Mouse (Mus musculus) liver, embryonic 14.5 days (tissue): ENCODE measurements around the gene Wdr4. TPM values are rescaled to one million over a fixed set of nuclear protein-coding genes. Genes with fewer than 3 reads are reported as not detected.
A peak's percentile ranks its signal among the peaks of the same experiment; 100 is the strongest.

ENCODE experiments used
- ATAC-seq: fragments of 200-750 bp; cut with Nextera tagmentation; 2 replicates; pipeline ENCODE4 v1.8.0; 2017; ENCODE audit warnings: moderate number of reproducible peaks, mild to moderate bottlenecking, moderate library complexity; ENCODE audit not compliant: insufficient read depth
- DNase-seq, 3 experiments: peaks; one replicate each; pipeline ENCODE4 v3.0.0-alpha.2; 2012 to 2013; ENCODE audit warnings: low read depth in 3 of 3, low spot score in 3 of 3
- H3K27ac ChIP-seq: fragments of 300-500 bp; sonication (generic); 2 replicates; pipeline ENCODE4 v1.5.1; 2014; ENCODE audit warnings: moderate library complexity, mild to moderate bottlenecking, control low read depth, inconsistent platforms
- H3K27me3 ChIP-seq: fragments of 300-500 bp; sonication (generic); 2 replicates; pipeline ENCODE4 v1.6.1; 2014; ENCODE audit warnings: mild to moderate bottlenecking, low read length, moderate library complexity; ENCODE audit not compliant: control insufficient read depth, insufficient read depth
- H3K36me3 ChIP-seq: fragments of 300-500 bp; sonication (generic); replicated peaks from 2 replicates; pipeline ENCODE4 v1.6.1; 2014; ENCODE audit warnings: low read depth; ENCODE audit not compliant: control insufficient read depth, insufficient read depth
- H3K4me1 ChIP-seq, 2 experiments: fragments of 200-500 bp in 1 of 2; fragments of 300-500 bp in 1 of 2; sonication (generic) in 1 of 2; replicated peaks; 2 replicates each; pipeline ENCODE4 v1.6.1; 2012 to 2014; ENCODE audit warnings: antibody characterized with exemption in 1 of 2, inconsistent platforms in 1 of 2, low read length in 1 of 2; ENCODE audit not compliant: control insufficient read depth in 2 of 2, insufficient read depth in 2 of 2
- H3K4me2 ChIP-seq: fragments of 300-500 bp; sonication (generic); 2 replicates; pipeline ENCODE4 v1.6.1; 2014; ENCODE audit warnings: low read depth, mild to moderate bottlenecking, control low read depth, moderate library complexity
- H3K4me3 ChIP-seq, 2 experiments: fragments of 200-500 bp in 1 of 2; fragments of 300-500 bp in 1 of 2; sonication (generic) in 1 of 2; 2 replicates each; pipeline ENCODE4 v1.5.1; 2012 to 2014; ENCODE audit warnings: low read depth in 2 of 2, low read length in 2 of 2, mild to moderate bottlenecking in 2 of 2, control low read depth in 1 of 2, inconsistent platforms in 1 of 2, moderate library complexity in 1 of 2; ENCODE audit not compliant: insufficient read depth in 1 of 2
- H3K9ac ChIP-seq: fragments of 300-500 bp; sonication (generic); replicated peaks from 2 replicates; pipeline ENCODE4 v1.6.1; 2014; ENCODE audit warnings: mild to moderate bottlenecking, control low read depth, moderate library complexity
- H3K9me3 ChIP-seq: fragments of 300-500 bp; sonication (generic); 2 replicates; pipeline ENCODE4 v1.6.1; 2016; ENCODE audit warnings: low read length, mixed read lengths; ENCODE audit not compliant: control insufficient read depth
- CTCF ChIP-seq: IDR thresholded peaks from 2 replicates; pipeline ENCODE4 v1.5.1; 2016; ENCODE audit warnings: antibody characterized with exemption, low read depth, control low read depth
- EP300 ChIP-seq: IDR thresholded peaks from 2 replicates; pipeline ENCODE4 v1.6.1; 2016; ENCODE audit warnings: antibody characterized with exemption, low read depth
- WGBS: fragments of 180-500 bp; shearing (Covaris S2); extraction: QIAGEN DNeasy Blood & Tissue Kit; methylation state at CpG from one replicate; pipeline ENCODE4 v1.1.7; 2014; ENCODE audit not compliant: insufficient replicate concordance; 5-methylcytosine and 5-hydroxymethylcytosine counted together
- polyA plus RNA-seq, 2 experiments: library from polyadenylated mRNA; depleted of rRNA in 1 of 2; stranded (reverse) in 1 of 2; unstranded in 1 of 2; fragments of >200 nt; fragmentation: Nextera tagmentation in 1 of 2; extraction: Ambion mirVana in 1 of 2; gene quantifications; 2 replicates each; pipeline versions ENCODE4 v1.2.1 to v1.2.3; 2012 to 2014

Gene Wdr4
- polyA plus RNA-seq, 2 experiments = 14.1 to 21.1 TPM

DNA sequence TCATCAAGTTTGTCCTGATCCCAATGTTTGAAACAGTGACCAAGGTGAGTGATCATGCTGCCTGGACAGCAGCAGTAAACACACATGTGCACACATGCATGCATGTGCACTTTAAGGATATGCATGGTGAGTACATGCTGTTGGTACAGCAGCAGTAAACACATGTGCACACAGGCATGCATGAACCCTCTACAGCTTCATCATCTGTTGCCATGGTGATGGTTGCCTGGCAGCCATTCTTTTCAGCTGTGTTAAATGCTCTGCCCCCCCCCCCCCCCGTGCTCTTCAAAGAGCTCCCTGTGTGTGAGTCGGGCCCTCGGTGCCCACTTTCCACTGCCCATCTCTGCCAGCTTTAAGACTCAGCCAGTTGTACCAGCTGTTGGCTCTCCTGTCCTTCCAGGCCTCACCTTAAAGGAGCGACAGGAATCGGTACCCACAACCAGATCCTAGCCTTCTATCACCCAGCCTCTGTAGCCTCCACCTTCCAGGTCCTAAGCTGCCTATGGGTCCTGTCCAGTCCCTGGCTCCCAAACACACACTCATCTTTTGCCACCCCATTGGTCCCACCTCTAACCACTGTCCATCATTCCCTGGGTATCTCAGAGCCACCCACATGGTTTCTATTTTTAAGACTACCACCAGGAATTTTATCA lies 48.9 kb downstream of the Wdr4 start:
- TF ChIP-seq CTCF = no peak
- H3K4me3 ChIP-seq = no peak overlapping the region
- no peak for DNase-seq
- no peak overlapping the region for H3K9ac ChIP-seq
- 70% methylated on average over 5 of the region's 5 CpGs for WGBS
- no peak for ATAC-seq
- H3K27me3 ChIP-seq = no peaks in the 10 kb centered on the region
- no peaks in the 10 kb centered on the region for H3K4me1 ChIP-seq
- no peak overlapping the region for H3K4me2 ChIP-seq
- H3K27ac ChIP-seq = no peak overlapping the region
- no peaks in the 10 kb centered on the region for H3K9me3 ChIP-seq
- H3K36me3 ChIP-seq = no peaks in the 10 kb centered on the region

DNA sequence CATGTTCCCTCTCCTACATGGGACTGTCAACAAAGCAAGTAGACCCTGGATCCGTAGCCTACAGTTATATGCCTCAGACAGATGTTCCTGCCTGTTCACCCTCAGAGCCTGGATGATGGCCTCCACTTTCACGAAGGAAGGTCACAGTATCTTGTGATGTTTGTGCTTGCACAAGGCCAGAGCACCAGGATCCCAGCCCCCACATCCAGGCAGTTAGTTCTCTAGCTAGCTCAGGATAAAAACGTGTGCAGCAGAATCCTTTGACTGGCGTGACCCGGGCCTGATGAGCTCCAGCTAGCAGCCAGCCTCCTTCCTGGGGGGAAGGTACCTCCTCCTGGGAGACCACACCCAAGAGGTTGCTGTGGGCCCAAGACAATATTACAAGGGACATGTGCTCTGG lies 51.3 kb downstream of the Wdr4 start:
- no peaks in the 10 kb centered on the region for H3K9me3 ChIP-seq
- H3K27ac ChIP-seq = no peak overlapping the region
- no peak overlapping the region for H3K4me2 ChIP-seq
- TF ChIP-seq EP300 = no peak
- TF ChIP-seq CTCF = no peak
- H3K36me3 ChIP-seq = no peaks in the 10 kb centered on the region
- H3K4me3 ChIP-seq = no peak overlapping the region
- ATAC-seq (no peak), DNase-seq (no peak)
- no peaks in the 10 kb centered on the region for H3K27me3 ChIP-seq
- no peak overlapping the region for H3K9ac ChIP-seq
- WGBS = 34% methylated on average over 5 of the region's 5 CpGs
- no peaks in the 10 kb centered on the region for H3K4me1 ChIP-seq

DNA sequence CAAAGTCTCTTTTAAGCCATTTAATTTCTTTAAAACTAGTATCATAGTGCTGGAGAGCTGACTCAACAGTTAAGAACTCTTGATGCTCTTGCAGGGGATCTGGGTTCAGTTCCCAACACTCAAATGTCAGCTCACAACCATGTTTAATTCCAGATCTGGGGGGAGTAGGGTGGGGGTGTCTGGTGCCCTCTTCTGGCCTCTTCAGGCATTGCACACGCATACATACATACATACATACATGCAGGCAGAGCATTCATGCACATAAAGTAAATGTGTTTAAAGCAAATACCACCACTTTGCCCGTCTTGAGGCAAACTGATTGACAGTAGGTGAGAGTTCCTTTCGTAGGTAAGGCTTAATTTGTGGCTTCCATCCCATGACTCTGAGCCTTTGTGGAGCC lies 52.9 kb downstream of the Wdr4 start:
- Histone ChIP-seq H3K4me2 (no peak overlapping the region), H3K27me3 (no peaks in the 10 kb centered on the region), H3K4me1 (no peaks in the 10 kb centered on the region), H3K4me3 (no peak overlapping the region), H3K36me3 (no peaks in the 10 kb centered on the region), H3K9ac (no peak overlapping the region), H3K9me3 (no peaks in the 10 kb centered on the region), H3K27ac (no peak overlapping the region)
- ATAC-seq (no peak), DNase-seq (no peak)
- TF ChIP-seq EP300 (no peak), CTCF (peak; percentile 69)
- 51% methylated on average over 3 of the region's 3 CpGs for WGBS

DNA sequence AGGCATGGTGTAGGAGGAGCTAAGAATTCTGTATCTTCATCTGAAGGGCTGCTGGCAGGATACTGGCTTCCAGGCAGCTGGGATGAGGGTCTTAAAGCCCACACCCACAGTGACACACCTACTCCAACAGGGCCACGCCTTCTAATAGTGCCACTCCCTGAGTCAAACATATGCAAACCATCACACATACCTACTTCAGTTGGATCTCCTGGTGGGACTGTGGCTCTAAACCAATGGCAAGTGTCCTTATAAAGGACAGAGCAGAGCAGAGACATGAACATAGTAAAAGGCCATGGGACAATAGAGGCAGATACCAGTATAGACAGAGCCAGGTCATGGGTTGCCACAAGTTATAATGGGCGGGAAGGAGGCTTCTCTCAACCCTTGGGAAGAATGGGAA lies 57.3 kb downstream of the Wdr4 start:
- no peak overlapping the region for H3K9ac ChIP-seq
- WGBS = 51% methylated on average over 2 of the region's 2 CpGs
- no peaks in the 10 kb centered on the region for H3K27me3 ChIP-seq
- H3K27ac ChIP-seq = no peak overlapping the region
- no peaks in the 10 kb centered on the region for H3K36me3 ChIP-seq
- no peak for ATAC-seq
- H3K9me3 ChIP-seq = no peaks in the 10 kb centered on the region
- no peak for TF ChIP-seq EP300
- TF ChIP-seq CTCF = no peak
- DNase-seq = no peak
- H3K4me2 ChIP-seq = no peak overlapping the region
- no peaks in the 10 kb centered on the region for H3K4me1 ChIP-seq
- no peak overlapping the region for H3K4me3 ChIP-seq

DNA sequence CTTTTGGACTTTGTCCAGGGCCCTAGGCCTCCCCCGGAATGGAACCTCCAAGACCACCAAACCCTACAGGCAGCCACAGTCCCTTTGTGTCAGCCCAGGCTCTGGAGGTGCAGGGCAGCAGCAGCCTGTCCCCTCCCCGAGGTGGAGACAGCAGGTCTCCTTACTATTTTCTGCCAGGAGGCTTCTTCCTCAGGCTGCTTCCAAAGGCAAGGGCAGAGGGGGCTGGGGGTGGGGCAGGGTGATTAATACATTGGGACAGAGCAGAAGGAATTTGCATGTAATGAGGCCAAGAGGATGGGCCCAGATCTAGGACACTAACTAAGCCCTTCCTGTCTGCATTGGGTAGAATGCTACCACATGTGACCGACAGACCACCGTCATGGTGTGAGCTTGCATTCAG lies 59.4 kb downstream of the Wdr4 start:
- H3K4me2 ChIP-seq = no peak overlapping the region
- no peak overlapping the region for H3K4me3 ChIP-seq
- H3K9ac ChIP-seq = no peak overlapping the region
- H3K27ac ChIP-seq = no peak overlapping the region
- TF ChIP-seq CTCF (no peak), EP300 (no peak)
- H3K36me3 ChIP-seq = no peaks in the 10 kb centered on the region
- no peaks in the 10 kb centered on the region for H3K27me3 ChIP-seq
- no peaks in the 10 kb centered on the region for H3K4me1 ChIP-seq
- DNase-seq (no peak), ATAC-seq (no peak)
- 48% methylated on average over 4 of the region's 4 CpGs for WGBS
- H3K9me3 ChIP-seq = no peaks in the 10 kb centered on the region
